Mouse (Mus musculus): ENCODE data around the gene Dhh.

The Dhh gene

GRCm38 (mm10) chr15:98851229-98851818 lies 47.0 kb downstream of the Dhh start:
- no peak for DNase-seq (ENCODE audit: low spot score in 2 of 2)

- no peak for DNase-seq (ENCODE audit: low spot score in 2 of 2)
Measured at GRCm38 (mm10) chr15:98850668-98851067, 47.7 kb downstream of the Dhh start.

- no peak for DNase-seq (ENCODE audit: low spot score in 2 of 2)
Measured at GRCm38 (mm10) chr15:98849956-98850600, 48.3 kb downstream of the Dhh start.

DNA sequence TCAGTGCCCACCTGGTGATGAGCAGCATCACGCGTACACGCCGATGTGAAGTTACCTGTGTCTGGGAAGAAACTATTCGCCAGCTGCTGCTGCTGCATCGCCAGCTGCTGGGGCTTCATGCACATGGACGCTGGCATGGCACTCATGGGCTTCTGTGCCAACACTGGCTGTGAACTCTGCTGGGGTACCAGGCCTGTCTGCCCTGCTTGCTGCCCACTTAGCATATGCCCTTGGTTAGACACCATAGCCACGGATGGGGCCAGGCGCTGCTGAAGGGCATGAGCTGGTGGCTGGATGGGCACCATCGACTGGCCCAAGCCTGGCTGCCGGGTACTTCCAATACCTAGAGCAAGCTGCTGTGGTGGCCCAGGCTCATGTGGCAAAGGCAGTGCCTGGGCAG lies 49.2 kb downstream of the Dhh start:
- DNase-seq (ENCODE audit: low spot score in 2 of 2), result no peak

DNA sequence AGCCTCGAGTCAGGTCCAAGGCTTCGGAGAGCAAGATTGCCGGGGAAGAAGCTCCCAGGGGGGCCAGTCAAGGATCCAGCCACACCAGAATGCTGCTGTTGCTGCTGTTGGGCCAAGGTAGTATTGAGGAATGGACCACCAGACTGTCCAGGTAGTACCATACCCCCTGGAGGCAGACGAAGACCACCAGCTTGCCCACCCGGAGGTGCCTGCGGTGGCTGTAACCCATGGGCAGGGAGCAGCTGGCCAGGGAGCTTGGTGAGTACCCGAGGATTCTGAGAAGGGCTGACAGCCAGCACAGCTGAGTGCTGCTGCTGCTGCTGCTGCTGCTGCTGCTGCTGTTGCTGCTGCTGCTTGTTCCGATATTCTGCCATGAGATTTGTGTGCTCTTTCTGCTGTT lies 52.2 kb downstream of the Dhh start:
- no peak for DNase-seq (ENCODE audit: low spot score in 2 of 2)

- DNase-seq (ENCODE audit: low spot score in 2 of 2), result no peak
Measured at GRCm38 (mm10) chr15:98845149-98845548, 53.2 kb downstream of the Dhh start.

- no peak for DNase-seq (ENCODE audit: low spot score in 2 of 2)
Measured at GRCm38 (mm10) chr15:98843595-98844223, 54.6 kb downstream of the Dhh start.
